Mouse (Mus musculus) midbrain, embryonic 16.5 days (tissue): ENCODE measurements around the gene Fam234a. TPM values are rescaled to one million over a fixed set of nuclear protein-coding genes. Genes with fewer than 3 reads are reported as not detected.
"Not testable (repeated sequence)": the region's sequence is repeated elsewhere in the genome, so short reads cannot be mapped to it uniquely, and the experiment has no call there.

Experiments used
- ATAC-seq: fragments of 200-750 bp; cut with Nextera tagmentation; 2 replicates; pipeline ENCODE4 v1.8.0; 2017; ENCODE audit warnings: moderate TSS enrichment
- H3K27ac ChIP-seq: fragments of 300-500 bp; sonication (generic); 2 replicates; pipeline ENCODE4 v1.5.1; 2014; ENCODE audit warnings: mild to moderate bottlenecking, low read length, mixed read lengths
- H3K27me3 ChIP-seq: fragments of 300-500 bp; sonication (generic); 2 replicates; pipeline ENCODE4 v1.6.1; 2014; ENCODE audit warnings: low read depth, low read length, mixed read lengths; ENCODE audit not compliant: control insufficient read depth, insufficient read depth
- H3K36me3 ChIP-seq: fragments of 300-500 bp; sonication (generic); 2 replicates; pipeline ENCODE4 v1.6.1; 2014; ENCODE audit warnings: mild to moderate bottlenecking, low read length, moderate library complexity, mixed read lengths; ENCODE audit not compliant: control insufficient read depth, insufficient read depth
- H3K4me1 ChIP-seq: fragments of 300-500 bp; sonication (generic); 2 replicates; pipeline ENCODE4 v1.6.1; 2014; ENCODE audit warnings: mild to moderate bottlenecking, low read length, mixed read lengths; ENCODE audit not compliant: control insufficient read depth, insufficient read depth
- H3K4me2 ChIP-seq: fragments of 300-500 bp; sonication (generic); 2 replicates; pipeline ENCODE4 v1.6.1; 2014; ENCODE audit warnings: mild to moderate bottlenecking, low read length, mixed read lengths
- H3K4me3 ChIP-seq: fragments of 300-500 bp; sonication (generic); 2 replicates; pipeline ENCODE4 v1.5.1; 2014; ENCODE audit warnings: low read depth, mild to moderate bottlenecking, low read length, moderate library complexity, mixed read lengths
- H3K9ac ChIP-seq: fragments of 300-500 bp; sonication (generic); 2 replicates; pipeline ENCODE4 v1.6.1; 2014; ENCODE audit warnings: low read depth, low read length, mixed read lengths
- H3K9me3 ChIP-seq: fragments of 300-500 bp; sonication (generic); replicated peaks from 2 replicates; pipeline ENCODE4 v1.6.1; 2014; ENCODE audit warnings: mild to moderate bottlenecking, low read length, mixed read lengths; ENCODE audit not compliant: control insufficient read depth, poor library complexity, severe bottlenecking
- WGBS: fragments of 180-500 bp; shearing (Covaris S2); extraction: QIAGEN DNeasy Blood & Tissue Kit; methylation state at CpG from one replicate; pipeline ENCODE4 v1.1.7; 2014; 5-methylcytosine and 5-hydroxymethylcytosine counted together
- polyA plus RNA-seq: library from polyadenylated mRNA; unstranded; fragments of >200 nt; fragmentation: Nextera tagmentation; extraction: Ambion mirVana; gene quantifications from 2 replicates; pipeline ENCODE4 v1.2.1, GENCODE M21; 2015

The Fam234a gene
- polyA plus RNA-seq: 30.3 and 32.6 TPM in 2 replicates

DNA sequence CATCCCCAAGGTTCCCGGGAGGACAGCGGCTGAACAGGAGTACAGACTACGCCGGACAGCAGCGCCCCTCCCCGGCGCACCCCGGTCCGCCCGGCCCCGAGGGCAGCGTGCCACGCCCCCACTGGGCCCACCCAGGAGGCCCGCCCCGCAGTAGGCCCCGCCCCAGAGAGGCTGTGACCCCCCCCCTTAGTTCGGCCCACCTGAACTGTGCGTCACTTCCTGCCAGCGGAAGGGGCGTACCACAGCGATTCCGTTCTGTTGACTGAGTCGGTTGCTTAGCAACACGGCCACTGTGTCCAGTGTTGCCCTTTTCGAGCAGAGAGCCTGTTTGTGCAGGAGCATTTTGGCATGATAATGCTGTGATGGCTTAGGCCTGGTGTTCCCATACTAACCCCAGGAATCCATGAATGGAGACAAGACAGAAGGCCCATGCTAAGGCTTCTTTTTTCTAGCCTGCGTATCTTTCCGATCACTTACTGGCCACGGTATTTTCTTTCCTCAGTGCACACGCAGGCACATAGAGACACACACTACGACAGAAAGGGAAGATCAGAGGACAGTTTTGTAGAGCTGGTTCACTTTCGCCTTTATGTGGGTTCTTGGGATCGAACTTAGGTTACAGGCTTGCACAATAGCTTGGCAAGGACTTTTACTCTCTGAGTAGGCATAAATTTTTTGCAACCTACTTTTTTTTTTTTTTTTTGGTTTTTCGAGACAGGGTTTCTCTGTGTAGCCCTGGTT is at the start of gene Fam234a:
Fam234a (minus strand) TSS at position 142 of the 741 bp plus-strand sequence.
- peak within 1 kb of the TSS; percentile 84 for H3K9ac ChIP-seq
- H3K36me3 ChIP-seq: no peaks in the 10 kb centered on the region
- peaks cover 15% of the 10 kb centered on the region for H3K4me1 ChIP-seq
- H3K4me3 ChIP-seq: peak within 1 kb of the TSS; percentile 81
- peak within 1 kb of the TSS; percentile 87 for H3K27ac ChIP-seq
- no peaks in the 10 kb centered on the region; the same call in 1 of the 2 replicates for H3K27me3 ChIP-seq
- 5% methylated on average over 33 of the region's 33 CpGs for WGBS
- H3K9me3 ChIP-seq: no peaks in the 10 kb centered on the region
- H3K4me2 ChIP-seq: peak within 1 kb of the TSS; percentile 87
- ATAC-seq: peak; percentile 97

GRCm38 (mm10) chr17:26289475-26289874 is 45.4 kb upstream of the Fam234a start:
- WGBS: 84% methylated on average over 4 of the region's 4 CpGs
- Histone ChIP-seq H3K36me3 (peaks cover 41% of the 10 kb centered on the region), H3K4me2 (no peak overlapping the region), H3K9me3 (no peaks in the 10 kb centered on the region), H3K27ac (no peak overlapping the region), H3K4me3 (no peak overlapping the region), H3K9ac (no peak overlapping the region), H3K4me1 (no peaks in the 10 kb centered on the region), H3K27me3 (no peaks in the 10 kb centered on the region)
- no peak for ATAC-seq

DNA sequence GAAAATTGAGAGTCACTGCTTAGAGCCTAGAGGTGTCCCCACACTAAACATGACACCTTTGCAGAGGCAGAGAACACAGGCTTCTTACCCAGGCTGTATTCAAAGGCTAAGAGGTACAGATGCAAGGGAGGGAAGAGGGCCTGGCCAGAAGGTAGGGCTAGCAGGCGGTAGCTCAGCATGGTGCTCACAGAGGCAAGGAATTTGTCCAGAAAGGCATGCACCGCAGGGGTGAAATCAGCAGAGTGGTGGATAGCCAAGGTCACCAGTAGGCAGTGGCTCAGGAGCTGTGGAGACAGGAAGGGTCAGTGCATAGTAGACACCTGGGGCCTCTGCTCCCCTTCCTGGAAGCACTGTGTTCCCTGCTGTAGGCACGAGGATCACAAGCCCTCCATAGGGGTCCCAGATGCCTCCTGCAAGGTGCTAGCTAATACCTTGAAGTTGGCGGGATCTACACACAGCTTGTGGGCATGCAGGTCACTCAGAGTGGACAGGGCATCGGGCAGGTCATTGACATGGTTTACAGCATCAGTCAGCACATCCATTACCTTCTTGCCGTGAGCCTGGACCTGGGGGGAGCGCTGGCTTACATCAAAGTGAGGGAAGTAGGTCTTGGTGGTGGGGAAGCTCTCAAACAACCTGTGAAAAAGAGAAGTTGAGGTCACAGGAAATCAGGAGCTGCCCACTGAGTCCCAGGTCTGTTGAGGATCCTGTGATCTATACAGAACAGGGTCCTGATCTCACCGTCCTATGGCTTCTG is 42.3 kb upstream of the Fam234a start:
- 86% methylated on average over 8 of the region's 8 CpGs for WGBS
- no peak overlapping the region for H3K4me2 ChIP-seq
- peaks cover 52% of the 10 kb centered on the region for H3K36me3 ChIP-seq
- no peak overlapping the region for H3K27ac ChIP-seq
- no peaks in the 10 kb centered on the region for H3K4me1 ChIP-seq
- H3K4me3 ChIP-seq: no peak overlapping the region
- H3K9ac ChIP-seq: no peak overlapping the region
- H3K27me3 ChIP-seq: no peaks in the 10 kb centered on the region
- ATAC-seq: no peak
- H3K9me3 ChIP-seq: no peaks in the 10 kb centered on the region

GRCm38 (mm10) chr17:26276711-26277110 is 32.7 kb upstream of the Fam234a start:
- Histone ChIP-seq H3K4me2 (no peak overlapping the region), H3K27ac (no peak overlapping the region), H3K9me3 (no peaks in the 10 kb centered on the region), H3K4me1 (no peaks in the 10 kb centered on the region), H3K9ac (no peak overlapping the region), H3K36me3 (peaks cover 32% of the 10 kb centered on the region), H3K27me3 (no peaks in the 10 kb centered on the region), H3K4me3 (no peak overlapping the region)
- no peak for ATAC-seq
- WGBS: 97% methylated on average over 4 of the region's 4 CpGs

DNA sequence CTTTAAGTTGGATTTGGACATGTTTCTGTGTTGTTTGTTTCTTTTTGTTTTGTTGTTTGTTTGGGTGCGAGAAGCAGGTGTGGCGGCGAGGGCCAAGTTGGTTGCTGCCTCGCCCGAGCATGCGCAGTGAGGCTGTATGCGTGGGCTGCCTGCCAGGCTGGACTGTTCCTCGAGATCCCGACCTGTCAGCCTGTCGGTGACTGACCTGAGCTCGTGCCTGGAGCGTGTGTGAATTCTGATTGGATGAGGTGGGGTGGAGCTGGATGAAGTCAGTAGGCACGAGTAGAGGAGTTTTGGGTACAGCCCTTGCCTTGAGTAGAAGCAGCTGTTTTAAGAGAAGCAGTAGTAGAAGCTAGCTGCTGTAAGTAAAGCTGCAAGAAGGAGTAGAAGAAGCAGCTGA is 31.9 kb upstream of the Fam234a start:
- Histone ChIP-seq H3K4me3 (no peak overlapping the region), H3K27ac (no peak overlapping the region), H3K9ac (no peak overlapping the region), H3K27me3 (no peaks in the 10 kb centered on the region), H3K9me3 (no peaks in the 10 kb centered on the region), H3K4me1 (no peaks in the 10 kb centered on the region), H3K4me2 (no peak overlapping the region), H3K36me3 (peaks cover 27% of the 10 kb centered on the region)
- no peak for ATAC-seq
- WGBS: 88% methylated on average over 13 of the region's 13 CpGs

GRCm38 (mm10) chr17:26272586-26272985 is 28.5 kb upstream of the Fam234a start:
- Histone ChIP-seq H3K36me3 (peaks cover 16% of the 10 kb centered on the region), H3K4me2 (no peak overlapping the region)

DNA sequence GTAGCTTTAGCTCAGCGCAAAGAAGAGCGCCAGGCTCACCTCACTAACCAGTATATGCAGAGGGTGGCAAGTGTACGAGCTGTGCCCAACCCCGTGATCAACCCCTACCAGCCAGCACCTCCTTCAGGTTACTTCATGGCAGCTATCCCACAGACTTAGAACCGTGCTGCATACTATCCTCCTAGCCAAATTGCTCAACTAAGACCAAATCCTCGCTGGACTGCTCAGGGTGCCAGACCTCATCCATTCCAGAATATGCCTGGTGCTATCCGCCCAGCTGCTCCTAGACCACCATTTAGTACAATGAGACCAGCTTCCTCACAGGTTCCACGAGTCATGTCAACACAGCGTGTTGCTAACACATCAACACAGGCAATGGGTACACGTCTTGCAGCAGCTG is 25.5 kb upstream of the Fam234a start:
- H3K9me3 ChIP-seq, ATAC-seq, H3K4me1 ChIP-seq, H3K9ac ChIP-seq, H3K27me3 ChIP-seq, H3K27ac ChIP-seq, H3K4me3 ChIP-seq, H3K4me2 ChIP-seq: not testable (repeated sequence)
- H3K36me3 ChIP-seq: peaks cover 22% of the 10 kb centered on the region
- 96% methylated on average over 10 of the region's 10 CpGs for WGBS

More at GRCm38 (mm10) chr17:26272586-26272985, 28.5 kb upstream of the Fam234a start:
- H3K4me1 ChIP-seq: no peaks in the 10 kb centered on the region
- no peak for ATAC-seq
- no peak overlapping the region for H3K27ac ChIP-seq
- H3K9me3 ChIP-seq: no peaks in the 10 kb centered on the region
- no peak overlapping the region for H3K4me3 ChIP-seq
- no peaks in the 10 kb centered on the region for H3K27me3 ChIP-seq
- H3K9ac ChIP-seq: no peak overlapping the region
- WGBS: 80% methylated on average over 3 of the region's 3 CpGs

- Histone ChIP-seq H3K36me3 (peaks cover 22% of the 10 kb centered on the region), H3K4me3 (no peak overlapping the region)
- 95% methylated on average over 1 of the region's 1 CpGs for WGBS
Observed at GRCm38 (mm10) chr17:26268851-26269250, 24.8 kb upstream of the Fam234a start.

GRCm38 (mm10) chr17:26262384-26262783 is 18.3 kb upstream of the Fam234a start:
- no peak overlapping the region for H3K27ac ChIP-seq
- H3K4me2 ChIP-seq: no peak overlapping the region
- H3K9ac ChIP-seq: no peak overlapping the region
- no peaks in the 10 kb centered on the region for H3K4me1 ChIP-seq
- 96% methylated on average over 3 of the region's 3 CpGs for WGBS
- no peak overlapping the region for H3K4me3 ChIP-seq
- H3K27me3 ChIP-seq: no peaks in the 10 kb centered on the region
- ATAC-seq: no peak
- peaks cover 24% of the 10 kb centered on the region for H3K36me3 ChIP-seq
- no peaks in the 10 kb centered on the region for H3K9me3 ChIP-seq

More at GRCm38 (mm10) chr17:26268851-26269250, 24.8 kb upstream of the Fam234a start:
- Histone ChIP-seq H3K27ac (no peak overlapping the region), H3K4me2 (no peak overlapping the region), H3K27me3 (no peaks in the 10 kb centered on the region), H3K9ac (no peak overlapping the region), H3K9me3 (no peaks in the 10 kb centered on the region), H3K4me1 (no peaks in the 10 kb centered on the region)
- no peak for ATAC-seq
